Mouse (Mus musculus): ENCODE results near the gene Gm17482. TPM values are rescaled to one million over a fixed set of nuclear protein-coding genes. Genes with fewer than 3 reads are reported as not detected.

Gene Gm17482
- polyA plus RNA-seq, 1 experiment: not detected

- TF ChIP-seq CTCF (IDR thresholded peaks at IDR 0.05; ENCODE audit: extremely low read depth, insufficient read depth, insufficient read length, insufficient replicate concordance) (peak; percentile 33; the same call in 1 of the 2 replicates), POLR2A (IDR thresholded peaks at IDR 0.05; ENCODE audit: low read depth, low read length) (no peak)
- Histone ChIP-seq H3K27me3 (ENCODE audit: control insufficient read depth, insufficient read depth, low read length) (no peaks in the 10 kb centered on the region), H3K36me3 (ENCODE audit: control insufficient read depth, insufficient read depth, low read length) (no peaks in the 10 kb centered on the region), H3K27ac (ENCODE audit: insufficient read depth, low read length) (no peak overlapping the region), H3K4me3 (ENCODE audit: extremely low read depth, insufficient read depth, insufficient read length) (no peak overlapping the region), H3K4me1 (ENCODE audit: control insufficient read depth, insufficient read depth, insufficient read length) (no peaks in the 10 kb centered on the region)
- 81% methylated on average over 2 of the region's 2 CpGs for WGBS
- DNase-seq (ENCODE audit: low read depth in 1 of 2, low spot score in 2 of 2): no peak
Observed at GRCm38 (mm10) chr6:115267916-115268315, 40.8 kb downstream of the Gm17482 start.

- no peaks in the 10 kb centered on the region for H3K27me3 ChIP-seq (ENCODE audit: control insufficient read depth, insufficient read depth, low read length)
- no peak overlapping the region for H3K27ac ChIP-seq (ENCODE audit: insufficient read depth, low read length)
- TF ChIP-seq CTCF (IDR thresholded peaks at IDR 0.05; ENCODE audit: extremely low read depth, insufficient read depth, insufficient read length, insufficient replicate concordance) (no peak), POLR2A (IDR thresholded peaks at IDR 0.05; ENCODE audit: low read depth, low read length) (no peak)
- no peak overlapping the region for H3K4me3 ChIP-seq (ENCODE audit: extremely low read depth, insufficient read depth, insufficient read length)
- H3K36me3 ChIP-seq (ENCODE audit: control insufficient read depth, insufficient read depth, low read length): no peaks in the 10 kb centered on the region
- 90% methylated on average over 10 of the region's 10 CpGs for WGBS
- no peak for DNase-seq (ENCODE audit: low read depth in 1 of 2, low spot score in 2 of 2)
- H3K4me1 ChIP-seq (ENCODE audit: control insufficient read depth, insufficient read depth, insufficient read length): no peaks in the 10 kb centered on the region
Observed at GRCm38 (mm10) chr6:115268551-115269385, 41.6 kb downstream of the Gm17482 start.

GRCm38 (mm10) chr6:115269561-115269960 is 42.4 kb downstream of the Gm17482 start:
- TF ChIP-seq POLR2A (IDR thresholded peaks at IDR 0.05; ENCODE audit: low read depth, low read length) (no peak), CTCF (IDR thresholded peaks at IDR 0.05; ENCODE audit: extremely low read depth, insufficient read depth, insufficient read length, insufficient replicate concordance) (no peak)
- no peak for DNase-seq (ENCODE audit: low read depth in 1 of 2, low spot score in 2 of 2)
- 78% methylated on average over 5 of the region's 5 CpGs for WGBS
- H3K27me3 ChIP-seq (ENCODE audit: control insufficient read depth, insufficient read depth, low read length): no peaks in the 10 kb centered on the region
- H3K4me1 ChIP-seq (ENCODE audit: control insufficient read depth, insufficient read depth, insufficient read length): no peaks in the 10 kb centered on the region
- H3K27ac ChIP-seq (ENCODE audit: insufficient read depth, low read length): no peak overlapping the region
- no peak overlapping the region for H3K4me3 ChIP-seq (ENCODE audit: extremely low read depth, insufficient read depth, insufficient read length)
- H3K36me3 ChIP-seq (ENCODE audit: control insufficient read depth, insufficient read depth, low read length): no peaks in the 10 kb centered on the region

- no peaks in the 10 kb centered on the region for H3K27me3 ChIP-seq (ENCODE audit: control insufficient read depth, insufficient read depth, low read length)
- H3K4me1 ChIP-seq (ENCODE audit: control insufficient read depth, insufficient read depth, insufficient read length): no peaks in the 10 kb centered on the region
- H3K4me3 ChIP-seq (ENCODE audit: extremely low read depth, insufficient read depth, insufficient read length): no peak overlapping the region
- no peak overlapping the region for H3K27ac ChIP-seq (ENCODE audit: insufficient read depth, low read length)
- H3K36me3 ChIP-seq (ENCODE audit: control insufficient read depth, insufficient read depth, low read length): no peaks in the 10 kb centered on the region
- DNase-seq (ENCODE audit: low read depth in 1 of 2, low spot score in 2 of 2): no peak
- TF ChIP-seq CTCF (IDR thresholded peaks at IDR 0.05; ENCODE audit: extremely low read depth, insufficient read depth, insufficient read length, insufficient replicate concordance) (no peak), POLR2A (IDR thresholded peaks at IDR 0.05; ENCODE audit: low read depth, low read length) (no peak)
- 49% methylated on average over 2 of the region's 2 CpGs for WGBS
Observed at GRCm38 (mm10) chr6:115270085-115270484, 42.9 kb downstream of the Gm17482 start.

- WGBS: 74% methylated on average over 3 of the region's 3 CpGs
- no peak overlapping the region for H3K4me3 ChIP-seq (ENCODE audit: extremely low read depth, insufficient read depth, insufficient read length)
- no peak overlapping the region for H3K27ac ChIP-seq (ENCODE audit: insufficient read depth, low read length)
- no peaks in the 10 kb centered on the region for H3K27me3 ChIP-seq (ENCODE audit: control insufficient read depth, insufficient read depth, low read length)
- H3K36me3 ChIP-seq (ENCODE audit: control insufficient read depth, insufficient read depth, low read length): no peaks in the 10 kb centered on the region
- no peak for TF ChIP-seq CTCF (IDR thresholded peaks at IDR 0.05; ENCODE audit: extremely low read depth, insufficient read depth, insufficient read length, insufficient replicate concordance)
- TF ChIP-seq POLR2A (IDR thresholded peaks at IDR 0.05; ENCODE audit: low read depth, low read length): no peak
- no peak for DNase-seq (ENCODE audit: low read depth in 1 of 2, low spot score in 2 of 2)
- no peaks in the 10 kb centered on the region for H3K4me1 ChIP-seq (ENCODE audit: control insufficient read depth, insufficient read depth, insufficient read length)
Observed at GRCm38 (mm10) chr6:115271326-115271725, 44.2 kb downstream of the Gm17482 start.

GRCm38 (mm10) chr6:115271866-115272271 is 44.7 kb downstream of the Gm17482 start:
- H3K27me3 ChIP-seq (ENCODE audit: control insufficient read depth, insufficient read depth, low read length): no peaks in the 10 kb centered on the region
- H3K36me3 ChIP-seq (ENCODE audit: control insufficient read depth, insufficient read depth, low read length): no peaks in the 10 kb centered on the region
- DNase-seq (ENCODE audit: low read depth in 1 of 2, low spot score in 2 of 2): no peak
- WGBS: 29% methylated on average over 4 of the region's 4 CpGs
- no peak overlapping the region for H3K4me3 ChIP-seq (ENCODE audit: extremely low read depth, insufficient read depth, insufficient read length)
- H3K4me1 ChIP-seq (ENCODE audit: control insufficient read depth, insufficient read depth, insufficient read length): no peaks in the 10 kb centered on the region
- TF ChIP-seq CTCF (IDR thresholded peaks at IDR 0.05; ENCODE audit: extremely low read depth, insufficient read depth, insufficient read length, insufficient replicate concordance): no peak
- TF ChIP-seq POLR2A (IDR thresholded peaks at IDR 0.05; ENCODE audit: low read depth, low read length): no peak
- H3K27ac ChIP-seq (ENCODE audit: insufficient read depth, low read length): no peak overlapping the region

GRCm38 (mm10) chr6:115273346-115273745 is 46.2 kb downstream of the Gm17482 start:
- 88% methylated on average over 10 of the region's 10 CpGs for WGBS

More at GRCm38 (mm10) chr6:115273346-115273745, 46.2 kb downstream of the Gm17482 start:
- no peaks in the 10 kb centered on the region for H3K27me3 ChIP-seq (ENCODE audit: control insufficient read depth, insufficient read depth, low read length)
- no peak for DNase-seq (ENCODE audit: low read depth in 1 of 2, low spot score in 2 of 2)
- H3K27ac ChIP-seq (ENCODE audit: insufficient read depth, low read length): no peak overlapping the region
- no peaks in the 10 kb centered on the region for H3K4me1 ChIP-seq (ENCODE audit: control insufficient read depth, insufficient read depth, insufficient read length)
- TF ChIP-seq CTCF (IDR thresholded peaks at IDR 0.05; ENCODE audit: extremely low read depth, insufficient read depth, insufficient read length, insufficient replicate concordance): no peak
- no peak for TF ChIP-seq POLR2A (IDR thresholded peaks at IDR 0.05; ENCODE audit: low read depth, low read length)
- H3K36me3 ChIP-seq (ENCODE audit: control insufficient read depth, insufficient read depth, low read length): no peaks in the 10 kb centered on the region
- no peak overlapping the region for H3K4me3 ChIP-seq (ENCODE audit: extremely low read depth, insufficient read depth, insufficient read length)

Data from spleen, adult 2 months (tissue).